Mouse (Mus musculus): ENCODE measurements around the gene Elmo2.
A peak's percentile ranks its signal among the peaks of the same experiment; 100 is the strongest.

Elmo2 gene

GRCm38 (mm10) chr2:165326304-165327190 lies at the start of gene Elmo2:
TSS of gene Elmo2 (minus strand) at chr2:165326479.
- peak; percentile 99 for DNase-seq

DNA sequence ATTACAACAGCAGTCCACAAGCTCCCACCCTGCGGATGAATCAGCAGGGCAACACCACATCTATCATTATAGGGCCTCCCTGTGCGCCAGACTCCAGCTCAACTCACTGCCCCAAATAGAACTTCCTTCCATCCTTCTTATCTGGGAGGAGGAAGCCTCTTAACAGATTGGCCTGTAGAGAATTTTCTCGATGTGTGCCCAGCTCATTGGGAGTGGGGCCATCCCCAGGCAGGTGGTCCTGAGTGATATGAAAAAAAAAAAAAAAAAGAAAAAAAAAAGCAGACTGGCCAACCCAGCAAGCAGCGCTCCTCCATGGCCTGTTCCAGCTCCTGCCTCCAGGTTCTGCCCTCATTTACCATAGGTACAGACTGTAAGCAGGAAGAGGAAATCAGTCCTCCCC lies 49.7 kb upstream of the Elmo2 start:
- no peak for DNase-seq

DNA sequence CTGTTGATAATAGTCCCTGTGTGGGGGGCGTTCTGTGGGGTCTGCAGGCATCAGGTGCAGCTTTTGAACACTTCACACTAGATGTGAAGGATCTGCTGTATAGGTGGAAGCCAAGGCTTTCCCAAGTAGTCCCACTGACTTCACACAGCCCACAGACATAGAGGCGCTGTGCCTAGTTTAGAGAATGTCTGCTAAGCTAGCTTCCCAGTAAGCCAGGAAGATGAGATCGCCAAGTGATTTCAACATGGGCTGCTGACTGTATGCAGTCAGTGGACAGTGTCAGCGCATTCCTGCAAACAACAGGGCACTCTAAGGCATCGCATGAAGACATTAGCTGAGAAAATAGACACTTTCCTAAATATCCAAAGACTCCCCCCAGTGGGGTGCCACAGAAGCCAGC lies 49.2 kb upstream of the Elmo2 start:
- no peak for DNase-seq

- DNase-seq: no peak
Observed at GRCm38 (mm10) chr2:165371066-165371465, 44.8 kb upstream of the Elmo2 start.

DNA sequence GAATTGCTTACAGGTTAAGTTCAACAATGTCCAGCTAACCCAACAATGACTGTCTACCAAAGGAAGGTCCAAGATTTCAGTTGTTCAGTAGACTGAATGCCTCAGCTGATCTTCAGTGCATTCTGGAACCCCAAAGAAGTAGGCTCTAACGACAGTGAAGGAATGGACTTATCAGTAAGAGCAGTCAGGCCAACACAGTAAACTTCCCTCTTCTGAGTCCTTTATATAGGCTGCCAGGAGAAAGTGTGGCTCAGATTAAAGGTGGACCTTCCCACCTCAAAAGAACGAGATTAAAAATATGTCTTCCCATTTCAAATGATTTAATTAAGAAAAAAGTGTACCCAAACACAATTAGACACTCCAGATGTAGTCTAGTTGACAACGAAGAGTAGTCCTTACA lies 44.1 kb upstream of the Elmo2 start:
- no peak for DNase-seq

DNA sequence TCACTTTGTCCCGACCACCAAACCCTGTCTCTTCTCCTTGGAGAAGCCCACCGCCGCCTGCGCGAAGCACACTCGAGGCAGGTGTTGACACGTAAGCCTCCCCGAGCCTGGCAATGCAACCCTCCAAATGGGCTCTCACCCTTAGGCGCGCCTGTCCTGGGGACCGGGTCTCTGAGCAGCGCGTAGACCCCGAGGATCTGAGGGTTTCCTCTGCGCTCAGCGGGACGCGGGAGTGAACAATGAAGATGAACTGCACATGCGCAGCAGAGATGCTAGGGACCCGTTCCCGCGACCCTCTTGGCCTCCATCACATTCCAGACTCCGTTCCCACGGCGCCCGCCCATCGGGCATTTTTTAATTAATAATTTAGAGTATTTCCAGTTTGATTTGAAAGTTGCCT lies 42.2 kb upstream of the Elmo2 start, which contains the start of gene Zfp663:
Zfp663 (minus strand) TSS at position 234 of the 400 bp plus-strand sequence.
- DNase-seq: no peak

GRCm38 (mm10) chr2:165367868-165368439 lies 41.7 kb upstream of the Elmo2 start:
- no peak for DNase-seq

DNA sequence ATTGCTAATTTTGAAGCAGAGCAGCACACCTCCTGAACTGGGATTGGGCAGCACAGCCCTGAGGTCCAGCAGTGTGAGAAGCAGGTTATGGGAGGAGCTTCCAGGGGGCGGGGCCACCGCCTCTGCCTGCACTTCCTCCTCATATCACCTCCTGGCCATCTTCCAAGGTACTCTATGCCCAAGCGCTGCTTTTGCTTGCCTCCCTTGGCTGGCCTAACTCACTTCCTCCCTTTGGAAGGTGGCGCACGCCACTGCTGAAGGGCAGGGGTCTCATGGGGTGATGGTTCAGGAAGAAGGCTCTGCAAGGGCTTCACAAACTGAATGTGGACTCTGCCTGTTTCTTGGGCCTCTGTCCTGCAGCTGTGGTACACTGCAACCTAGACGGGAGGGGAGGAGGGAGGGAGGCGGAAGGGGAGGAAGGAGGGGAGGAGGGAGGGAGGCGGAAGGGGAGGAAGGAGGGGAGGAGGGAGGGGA lies 40.8 kb upstream of the Elmo2 start:
- DNase-seq: no peak

DNA sequence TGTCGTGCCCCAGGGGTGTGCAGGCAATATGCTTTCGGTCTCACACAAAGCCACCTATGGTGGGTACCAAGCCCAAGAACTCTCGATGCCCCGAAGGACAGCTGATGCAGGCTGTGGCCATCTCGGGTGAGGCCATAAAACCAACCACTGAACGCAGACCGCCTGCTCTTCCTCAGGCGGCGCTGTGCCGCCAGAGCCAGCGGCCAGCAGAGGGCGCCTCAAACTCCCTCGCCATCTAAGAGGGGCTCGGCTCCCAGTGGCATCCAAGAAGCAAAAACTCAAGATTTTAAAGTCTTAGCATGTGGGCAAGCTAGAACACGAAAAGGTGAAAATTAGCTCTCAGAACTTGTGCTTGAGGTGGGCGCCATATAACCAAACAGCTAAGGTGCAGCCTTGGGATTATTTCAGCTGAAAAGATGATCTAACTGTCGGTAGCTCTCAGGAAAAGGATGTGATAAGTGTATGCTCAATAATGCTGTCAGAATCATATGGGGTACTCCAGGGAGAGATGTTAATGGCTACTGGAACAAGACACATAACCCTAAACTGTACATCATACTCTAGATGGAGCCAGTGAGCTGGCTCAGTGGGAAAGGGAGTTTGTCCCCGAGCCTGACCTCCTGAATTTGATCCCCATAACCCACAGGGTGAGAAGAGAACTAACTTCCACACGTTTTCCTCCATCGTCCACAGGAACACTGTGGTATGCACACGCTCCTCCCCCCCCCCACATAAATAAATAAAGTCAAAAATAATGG lies 38.2 kb upstream of the Elmo2 start:
- no peak for DNase-seq

DNA sequence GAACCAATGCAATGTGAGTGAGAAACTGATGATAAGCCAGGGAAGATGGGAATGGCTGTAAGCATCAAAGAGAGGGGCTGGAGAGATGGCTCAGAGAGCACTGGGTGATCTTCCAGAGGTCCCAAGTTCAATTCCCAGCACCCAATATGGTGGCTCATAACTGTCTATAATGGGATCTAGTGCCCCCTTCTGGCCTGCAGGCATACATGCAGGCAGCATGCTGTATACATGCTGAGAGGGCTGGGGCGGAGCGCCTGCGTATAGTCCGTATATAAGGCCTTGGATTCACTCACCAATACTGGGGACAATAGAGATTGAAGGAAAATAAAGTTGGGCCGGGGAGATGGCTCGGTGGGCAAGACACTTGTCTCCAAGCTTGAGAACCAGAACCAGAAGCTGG lies 37.0 kb upstream of the Elmo2 start:
- no peak for DNase-seq

GRCm38 (mm10) chr2:165360861-165361260 lies 34.6 kb upstream of the Elmo2 start:
- peak; percentile 39 for DNase-seq

GRCm38 (mm10) chr2:165351828-165352513 lies 25.7 kb upstream of the Elmo2 start:
- DNase-seq: peak; percentile 59

DNA sequence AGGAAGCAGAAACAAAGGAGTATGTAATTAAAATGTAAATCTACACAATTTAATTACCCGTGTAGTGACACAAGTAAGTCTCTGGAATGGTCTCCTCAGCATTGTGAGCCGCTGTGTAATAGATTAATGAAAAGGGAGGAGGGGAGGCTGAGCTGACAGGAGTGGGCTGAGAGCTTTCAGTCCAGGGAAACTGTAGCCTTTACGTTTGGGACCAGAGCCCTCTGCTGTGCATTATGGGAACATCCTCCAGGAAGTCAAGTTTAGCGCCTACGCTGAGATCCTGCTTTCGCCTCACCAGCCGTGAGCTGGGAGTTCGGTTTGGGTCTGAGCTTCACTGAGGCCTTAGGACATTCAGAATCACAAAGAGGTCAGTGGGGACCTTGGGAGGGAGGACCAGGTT lies 23.2 kb upstream of the Elmo2 start:
- no peak for DNase-seq

GRCm38 (mm10) chr2:165346180-165346579 lies 19.9 kb upstream of the Elmo2 start:
- DNase-seq: no peak

DNA sequence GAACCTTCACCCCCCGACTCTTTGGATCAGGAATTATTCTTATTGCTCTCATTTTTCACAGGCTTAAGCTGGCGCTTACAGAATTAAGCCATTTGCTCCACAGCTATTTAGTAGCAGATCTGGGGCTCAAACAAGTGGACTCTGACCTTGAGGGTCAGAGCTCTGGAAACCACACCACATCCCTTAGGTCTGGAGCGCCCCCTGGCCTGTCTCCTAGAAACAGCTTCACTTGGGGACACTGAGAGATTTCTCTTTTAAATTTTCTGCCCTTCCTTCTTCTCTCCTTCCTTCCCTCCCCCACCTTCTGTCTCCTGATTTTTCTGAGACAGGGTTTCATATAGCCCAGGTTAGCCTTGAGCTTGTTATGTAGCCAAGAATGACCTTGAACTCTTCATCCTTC lies 10.9 kb upstream of the Elmo2 start:
- DNase-seq: no peak

DNA sequence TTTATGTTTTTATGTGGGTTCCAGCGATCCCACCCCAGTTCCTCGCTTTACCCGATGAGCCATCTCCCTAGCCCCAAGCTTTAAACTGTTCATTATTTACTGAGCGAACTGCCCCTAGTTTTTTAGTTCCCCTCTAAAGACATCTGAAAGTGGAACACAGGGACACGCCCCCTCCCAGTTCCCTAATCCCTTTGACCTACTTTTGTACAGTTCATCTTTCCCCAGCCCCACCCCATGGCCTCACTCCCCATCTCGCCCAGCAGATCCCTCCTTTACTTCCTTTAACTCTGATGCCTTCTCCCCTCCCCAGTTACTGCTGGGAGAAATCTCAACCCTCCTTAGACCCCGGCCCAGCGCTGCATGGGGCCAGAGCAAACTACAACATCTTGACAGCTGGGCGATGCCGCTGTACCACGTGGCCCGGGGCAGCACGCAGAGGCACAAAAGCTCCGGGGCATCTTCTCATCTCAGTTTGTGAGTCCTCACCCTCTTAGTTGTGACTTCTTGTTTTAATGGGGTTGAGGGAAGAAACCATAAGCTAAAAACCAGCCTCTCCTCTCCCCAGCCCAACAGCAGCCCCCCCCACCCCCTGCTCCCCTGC lies 6.4 kb upstream of the Elmo2 start:
- no peak for DNase-seq

GRCm38 (mm10) chr2:165329703-165330102 lies 3.4 kb upstream of the Elmo2 start:
- DNase-seq: no peak

- DNase-seq: no peak
Observed at GRCm38 (mm10) chr2:165328746-165329145, 2.5 kb upstream of the Elmo2 start.

DNA sequence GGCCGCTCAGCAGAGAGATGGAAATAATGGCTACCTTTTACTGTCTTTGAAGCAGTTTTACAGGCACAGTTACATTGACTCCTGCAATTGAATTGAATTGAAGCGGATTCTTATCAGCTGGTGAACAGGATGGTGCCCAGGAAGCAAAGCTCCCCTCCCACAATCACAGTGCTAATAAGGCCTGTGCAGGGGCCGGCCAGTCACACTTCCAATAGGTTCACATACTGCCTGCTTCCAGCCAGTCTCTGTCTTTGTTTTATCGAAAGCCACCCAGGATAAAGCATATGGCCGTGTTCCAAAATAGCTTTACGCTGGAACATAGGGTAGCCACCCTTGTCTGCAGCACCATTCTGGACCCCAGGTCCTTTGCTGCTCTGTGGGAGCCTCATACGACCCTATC lies 1.1 kb upstream of the Elmo2 start:
- DNase-seq: no peak

GRCm38 (mm10) chr2:165325521-165326303 lies 567 bp downstream of the Elmo2 start:
- no peak for DNase-seq

- no peak for DNase-seq
Observed at GRCm38 (mm10) chr2:165323928-165324327, 2.4 kb downstream of the Elmo2 start.

- DNase-seq: no peak
Observed at GRCm38 (mm10) chr2:165323484-165323883, 2.8 kb downstream of the Elmo2 start.

All from layer of hippocampus, adult 9-11 months (tissue).